ENCODE assay signal across 18 mouse cellular contexts in genomic region chr13:112652205-112652604, GRCm38 (mm10). TPM values are rescaled to one million over a fixed set of nuclear protein-coding genes. Genes with fewer than 3 reads are reported as not detected.
DNase-seq lines count a peak whose midpoint lies in the region; ATAC-seq and TF ChIP-seq lines count a peak whose summit lies in the region.
"Had no signal": no experiment of that assay in that cellular context is flagged by ENCODE, and none has a peak within 500 bp of the region (broad histone marks: within the 10 kb centered on the region; RNA-seq: fewer than 3 reads in every experiment).

Gene Ddx4 (minus strand): TSS chr13:112652475.

- no peaks in the 10 kb centered on the region for H3K27me3 ChIP-seq in heart, embryonic 14.5 days (ENCODE audit: control insufficient read depth, insufficient read depth, low read length)
- peaks cover 45% of the 10 kb centered on the region for H3K27me3 ChIP-seq in E14TG2a.4 (ENCODE audit: insufficient read depth, low read length)
- 0 out of 2 replicates have a peak, but pooled peaks cover 3% of the 10 kb centered on the region for H3K27me3 ChIP-seq in limb, embryonic 10.5 days (ENCODE audit: low read depth, poor library complexity, severe bottlenecking)
- H3K27me3 ChIP-seq: stomach, embryonic 15.5 days had no signal

- H3K27ac ChIP-seq in heart, embryonic 14.5 days (replicated peaks in 1 of 2; ENCODE audit: control insufficient read depth in 1 of 2, insufficient read depth in 1 of 2, low read depth in 2 of 2, low read length in 2 of 2) = no peak within 1 kb of the TSS
- H3K27ac ChIP-seq in limb, embryonic 10.5 days = no peak within 1 kb of the TSS
- H3K27ac ChIP-seq: gastrocnemius, adult 2 months; liver, embryonic 12.5 days; stomach, embryonic 15.5 days had no signal

- no peaks in the 10 kb centered on the region for H3K4me1 ChIP-seq in heart, embryonic 14.5 days (ENCODE audit: control insufficient read depth in 2 of 2, insufficient read depth in 2 of 2, low read length in 2 of 2)
- H3K4me1 ChIP-seq in E14TG2a.4 (replicated peaks; ENCODE audit: low read depth, low read length) = 0 out of 2 replicates have a peak, but pooled peaks cover 3% of the 10 kb centered on the region
- H3K4me1 ChIP-seq in limb, embryonic 10.5 days = no peaks in the 10 kb centered on the region
- H3K4me1 ChIP-seq: liver, embryonic 12.5 days; stomach, embryonic 15.5 days had no signal

- no peak within 1 kb of the TSS for H3K9ac ChIP-seq in heart, embryonic 14.5 days (ENCODE audit: low read length)
- H3K9ac ChIP-seq: liver, embryonic 12.5 days; stomach, embryonic 15.5 days had no signal

- no peak within 1 kb of the TSS for H3K4me3 ChIP-seq in heart, embryonic 14.5 days (ENCODE audit: control insufficient read depth in 1 of 2, insufficient read depth in 1 of 2, low read depth in 1 of 2, low read length in 2 of 2)
- H3K4me3 ChIP-seq in E14TG2a.4 (replicated peaks; ENCODE audit: low read length) = peak within 1 kb of the TSS; percentile 70
- 0 out of 2 replicates have a peak within 1 kb of the TSS, but pooled peaks have one; percentile 4 for H3K4me3 ChIP-seq in limb, embryonic 10.5 days
- H3K4me3 ChIP-seq: gastrocnemius, adult 2 months; liver, embryonic 12.5 days; stomach, embryonic 15.5 days had no signal

- H3K36me3 ChIP-seq in heart, embryonic 14.5 days (ENCODE audit: control insufficient read depth, insufficient read depth, low read length) = no peaks in the 10 kb centered on the region
- H3K36me3 ChIP-seq in E14TG2a.4 (ENCODE audit: insufficient read depth, low read length) = no peaks in the 10 kb centered on the region
- H3K36me3 ChIP-seq in limb, embryonic 10.5 days = peaks cover 8% of the 10 kb centered on the region; the same call in 1 of the 2 replicates
- H3K36me3 ChIP-seq: stomach, embryonic 15.5 days had no signal

- no peak for ATAC-seq in heart, embryonic 14.5 days (ENCODE audit: insufficient number of reproducible peaks, insufficient read depth, low FRiP score, low read depth)
- ATAC-seq: inflammation-experienced regulatory T-cells, adult 6 months; liver, embryonic 12.5 days had no signal

- no peak for DNase-seq in heart, postnatal 4 days
- DNase-seq in ES-CJ7 (ENCODE audit: low read depth, low spot score) = peak; percentile 83
- no peak for DNase-seq in limb, embryonic 10.5 days (ENCODE audit: low spot score)
- no peak for DNase-seq in layer of hippocampus, postnatal 14 days (ENCODE audit: low spot score in 2 of 2)
- DNase-seq in left cerebral cortex, adult 9 months (ENCODE audit: low spot score in 2 of 2) = no peak
- DNase-seq: cerebellum, adult 8-10 months; gastrocnemius, adult 2 months; kidney, adult 2 months; kidney, postnatal 10 days; left cerebral cortex, postnatal 4 days; lung, adult 2 months had no signal

- H3K4me2 ChIP-seq in heart, embryonic 14.5 days (ENCODE audit: low read length) = peak within 1 kb of the TSS; percentile 23; the same call in 1 of the 2 replicates
- H3K4me2 ChIP-seq: liver, embryonic 12.5 days; stomach, embryonic 15.5 days had no signal

- WGBS in heart, embryonic 14.5 days = 59% methylated on average over 44 of the region's 45 CpGs
- WGBS in limb, embryonic 10.5 days = 78% methylated on average over 45 of the region's 45 CpGs

- TF ChIP-seq CTCF in E14TG2a.4 (conservative IDR thresholded peaks at IDR 0.05; ENCODE audit: low read length) = no peak

- peaks cover 11% of the 10 kb centered on the region for H3K9me3 ChIP-seq in heart, embryonic 14.5 days (ENCODE audit: control insufficient read depth, low read length)
- peaks cover 8% of the 10 kb centered on the region; the same call in 1 of the 2 replicates for H3K9me3 ChIP-seq in E14TG2a.4 (ENCODE audit: low read length)
- H3K9me3 ChIP-seq in limb, embryonic 10.5 days (replicated peaks) = peaks cover 8% of the 10 kb centered on the region
- H3K9me3 ChIP-seq: stomach, embryonic 15.5 days had no signal

RNA-seq across cellular contexts. Expression of gene Ddx4, which starts in this region (rescaled TPM):
- 0.69 and 0.97 TPM in 2 replicates for polyA plus RNA-seq in heart, embryonic 14.5 days (2014; fragmentation: Nextera tagmentation; extraction: Ambion mirVana)
- total RNA-seq in heart, postnatal 4 days (2021) = under 1 TPM; 0.29 to 0.33 TPM
- polyA plus RNA-seq in limb, embryonic 10.5 days (2016; fragmentation: Nextera tagmentation; extraction: Ambion mirVana) = 0.29 and 0.33 TPM in 2 replicates
- 1 to 10 TPM; 1.1 to 1.3 TPM for total RNA-seq in layer of hippocampus, postnatal 14 days (2021)
- total RNA-seq: gastrocnemius, adult 2 months; granulocyte monocyte progenitor cell, adult 5-6 weeks had no signal
- polyA plus RNA-seq: C2C12; inflammation-experienced regulatory T-cells, adult 6 months; lung, adult 2 months had no signal

Comparison
In these comparisons a context has a peak if more than half of its experiments do, and no peak if none do; other contexts are left out.
1. H3K4me3 ChIP-seq: peak in E14TG2a.4 (single experiment) and limb, embryonic 10.5 days (single experiment); none in heart, embryonic 14.5 days (0 of 2).